Mouse (Mus musculus): ENCODE results near the gene Actr8.

The Actr8 gene

DNA sequence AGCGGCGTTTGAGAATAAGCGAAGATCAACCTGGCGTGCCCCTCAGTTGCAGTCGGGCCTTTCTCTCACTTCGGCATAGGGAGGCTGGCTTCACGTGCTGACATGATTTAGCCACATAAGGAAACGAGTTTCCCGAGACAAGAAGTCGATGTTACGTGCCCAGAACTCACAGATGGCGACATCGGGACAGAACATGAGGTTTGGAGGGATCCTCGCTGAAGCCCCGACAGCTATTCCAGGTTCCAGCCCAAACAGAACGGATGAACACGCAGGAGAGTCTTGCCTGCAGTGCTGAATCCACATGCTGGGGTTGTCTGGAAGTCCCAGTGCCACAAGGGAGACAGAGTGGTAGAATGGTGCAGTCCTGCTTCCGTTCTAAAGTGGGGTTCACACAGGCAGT lies 60.3 kb downstream of the Actr8 start:
- in situ Hi-C loops (cut with MseI, MboI) = no loop called here

DNA sequence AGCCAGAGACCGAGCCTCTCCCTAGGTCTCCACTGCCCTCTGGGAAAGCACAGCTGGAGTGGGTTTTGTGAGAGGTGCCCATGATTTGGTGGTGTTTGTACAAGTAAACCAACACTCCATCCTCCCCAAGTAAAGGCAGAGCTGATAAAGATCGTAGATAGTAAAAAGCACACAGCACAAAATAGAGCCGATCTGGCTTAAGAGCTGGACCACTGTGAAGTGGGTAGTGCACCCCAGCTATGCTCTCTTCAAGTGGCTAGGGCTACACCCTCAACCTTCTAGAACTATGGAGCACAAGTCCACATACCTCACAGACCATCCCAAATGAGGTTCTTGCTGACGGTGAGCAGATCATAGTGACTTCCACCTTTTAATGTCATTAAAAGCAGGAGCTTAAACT lies 61.3 kb downstream of the Actr8 start:
- in situ Hi-C loops (cut with MseI, MboI) = no loop called here

DNA sequence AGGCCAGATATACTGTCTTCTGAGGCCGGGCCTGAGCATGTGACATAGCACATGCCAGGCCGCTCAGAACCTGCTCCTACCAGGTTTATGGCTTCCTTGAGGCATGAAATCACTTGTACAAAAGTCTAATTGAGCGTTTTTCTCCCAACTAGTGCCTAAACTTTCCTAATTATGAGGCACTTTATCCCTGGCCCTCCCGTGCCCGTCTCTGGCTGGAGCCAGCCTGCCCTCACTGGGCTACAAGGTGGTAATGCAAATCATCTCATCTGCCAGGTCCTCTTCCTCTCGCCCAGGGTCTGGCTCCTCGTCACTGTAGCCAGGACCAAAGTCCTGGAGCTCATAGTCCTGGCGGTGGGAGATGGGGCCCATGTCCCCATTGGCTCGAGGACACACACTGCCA lies 63.7 kb downstream of the Actr8 start:
- in situ Hi-C loops (cut with MseI, MboI) = no loop called here

DNA sequence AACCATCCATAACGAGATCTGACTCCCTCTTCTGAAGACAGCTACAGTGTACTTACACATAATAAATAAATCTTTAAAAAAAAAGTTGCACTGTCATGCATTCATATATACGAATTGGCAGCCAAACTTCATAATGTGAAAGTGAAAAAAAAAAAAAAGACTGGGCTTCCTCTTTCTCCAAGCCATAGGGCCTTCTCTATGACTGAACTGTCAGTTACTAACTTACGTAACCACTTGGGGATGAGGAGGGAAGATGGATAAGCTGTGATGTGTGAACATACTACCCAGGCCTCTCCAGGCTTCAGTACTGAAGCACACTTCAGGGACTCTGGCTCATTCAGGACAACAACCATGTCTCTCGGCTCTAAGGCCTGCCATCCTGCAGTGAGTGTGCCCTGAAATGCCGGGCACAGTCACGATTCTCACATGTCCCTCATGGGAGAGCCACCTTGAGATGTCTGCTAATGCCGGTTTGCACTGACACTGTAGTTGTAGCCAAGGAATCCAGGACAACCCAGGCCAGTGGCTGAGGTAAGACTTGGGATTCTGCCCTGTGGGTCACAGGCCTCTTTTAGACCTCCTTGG lies 65.3 kb downstream of the Actr8 start:
- in situ Hi-C loops (cut with MseI, MboI) = no loop called here

DNA sequence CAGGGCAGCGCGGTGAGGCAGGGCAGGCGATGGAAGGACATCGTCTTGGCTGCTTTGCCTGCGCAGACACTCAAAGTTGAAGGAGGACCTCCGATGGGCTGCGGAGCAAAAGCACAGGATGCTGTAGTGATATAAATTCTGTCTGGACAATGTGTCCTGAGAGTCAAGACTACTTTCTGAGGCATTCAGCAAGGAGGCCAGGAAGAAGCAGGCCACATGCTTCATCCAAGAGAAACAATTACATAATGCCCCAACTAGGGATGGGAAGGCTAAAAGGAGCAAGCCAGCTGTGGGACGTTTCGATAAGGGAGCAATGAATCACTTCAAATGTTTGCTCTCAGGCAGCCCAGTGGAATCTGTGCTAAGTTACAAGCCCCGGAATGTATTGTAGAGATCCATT lies 67.1 kb downstream of the Actr8 start:
- in situ Hi-C loops (cut with MseI, MboI) = no loop called here

DNA sequence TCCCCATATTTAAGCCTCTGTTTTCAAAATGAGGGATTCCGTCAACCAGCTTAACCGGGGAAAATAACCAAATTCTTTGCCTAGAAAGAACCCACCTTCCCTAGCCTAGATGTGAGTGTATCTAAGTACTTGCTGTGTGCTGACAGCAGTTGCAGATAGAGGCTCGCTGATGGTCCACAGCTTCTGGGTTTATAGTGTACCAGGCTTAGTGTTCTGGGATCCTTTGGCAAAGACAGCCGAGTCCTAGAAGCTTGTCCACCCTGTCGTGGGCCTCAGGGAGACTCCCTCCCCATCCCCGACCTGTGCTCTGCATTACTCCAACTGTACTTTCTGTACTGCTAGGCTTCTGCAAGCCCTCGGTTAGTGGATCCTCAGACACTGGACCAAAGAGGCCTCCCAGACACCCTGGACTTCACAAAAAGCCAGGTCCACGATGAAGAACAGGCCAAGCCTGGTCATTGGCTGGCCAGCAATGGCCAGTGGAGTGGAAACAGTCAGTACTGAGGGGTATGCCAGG lies 67.6 kb downstream of the Actr8 start:
- in situ Hi-C loops (cut with MseI, MboI) = no loop called here

DNA sequence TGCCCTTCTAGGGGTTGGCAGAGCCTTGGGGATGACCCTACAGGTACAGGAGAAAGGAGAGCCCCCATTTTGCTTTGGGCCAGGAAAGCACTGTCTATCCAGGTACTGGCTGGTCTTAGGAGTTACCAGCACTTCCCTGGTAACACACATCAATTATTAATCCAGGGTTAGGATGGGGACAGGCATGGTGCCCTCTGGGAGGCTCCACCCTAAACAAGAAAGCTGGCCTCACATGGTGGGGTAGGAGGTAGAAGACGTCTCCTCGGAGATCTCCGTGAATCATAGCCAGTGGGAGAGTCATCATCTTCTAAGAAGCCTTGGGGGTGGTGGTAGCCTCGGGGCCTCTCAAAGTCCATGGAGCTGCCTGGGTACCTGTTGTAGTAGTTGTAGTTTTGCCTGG lies 68.8 kb downstream of the Actr8 start:
- in situ Hi-C loops (cut with MseI, MboI) = no loop called here

DNA sequence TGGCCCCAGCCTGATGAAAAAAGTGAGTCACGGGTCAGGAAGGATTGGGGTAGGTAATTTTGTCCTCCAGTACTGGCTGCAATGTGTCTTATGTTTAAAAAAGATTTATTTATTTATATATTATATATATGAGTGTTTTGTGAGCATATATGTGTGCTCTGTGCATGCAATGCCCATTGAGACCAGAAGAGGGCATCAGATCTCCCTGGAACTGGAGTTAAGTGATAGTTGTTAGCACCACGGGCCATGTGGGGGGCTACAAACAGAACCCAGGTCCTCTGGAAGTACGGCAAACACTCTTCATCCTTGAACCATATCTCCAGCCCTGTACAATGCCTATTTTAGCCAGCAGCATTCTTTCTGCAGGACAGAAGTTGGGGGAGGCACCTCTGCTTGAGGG lies 69.9 kb downstream of the Actr8 start:
- in situ Hi-C loops (cut with MseI, MboI) = no loop called here

DNA sequence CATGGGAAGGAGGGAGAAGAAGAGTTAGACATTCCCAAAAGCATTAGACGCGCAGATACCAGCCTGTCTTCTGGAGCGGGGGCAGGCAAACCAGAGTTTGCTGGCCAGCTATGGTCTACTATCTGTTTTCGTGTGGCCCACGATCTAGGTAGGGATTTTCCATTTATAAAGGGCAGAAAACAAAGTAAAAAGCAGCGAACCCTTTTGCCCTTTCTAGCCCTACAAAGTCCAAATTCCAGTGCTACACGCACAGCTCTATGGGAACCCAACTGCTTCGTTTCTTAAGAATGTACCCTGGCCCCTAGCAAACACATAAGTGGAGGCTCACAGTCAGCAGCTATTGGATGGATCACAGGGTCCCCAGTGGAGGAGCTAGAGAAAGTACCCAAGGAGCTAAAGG lies 72.1 kb downstream of the Actr8 start:
- in situ Hi-C loops (cut with MseI, MboI) = no loop called here

DNA sequence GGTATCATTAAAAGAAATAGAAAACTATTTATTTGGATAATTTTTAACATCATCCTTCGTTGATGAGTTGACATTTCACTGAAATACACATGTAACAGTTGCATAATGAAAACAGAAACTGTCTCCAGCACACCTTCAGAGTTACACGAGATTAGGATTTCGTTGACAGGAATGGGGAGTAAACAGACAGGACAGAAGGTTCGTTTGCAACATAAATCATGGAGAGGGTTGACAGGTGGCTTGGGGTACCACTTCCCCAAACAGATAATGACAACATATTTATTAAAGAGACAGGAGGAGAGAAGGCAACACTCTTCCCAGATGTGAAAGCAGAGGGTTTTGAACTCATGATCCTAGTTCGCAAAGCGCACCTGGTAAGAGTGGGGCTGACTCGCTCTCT lies 76.8 kb downstream of the Actr8 start:
- in situ Hi-C loops (cut with MseI, MboI) = no loop called here
